Mouse (Mus musculus) left cerebral cortex, postnatal 36 days (tissue): Measurements from ENCODE around the gene Nudt9. TPM values are rescaled to one million over a fixed set of nuclear protein-coding genes. Genes with fewer than 3 reads are reported as not detected.
"Not testable (repeated sequence)": the region's sequence is repeated elsewhere in the genome, so short reads cannot be mapped to it uniquely, and the experiment has no call there.

Experiments
- DNase-seq, 2 experiments: peaks; one replicate each; pipeline ENCODE4 v3.0.0; 2021 to 2022; ENCODE audit warnings: low spot score in 2 of 2, mixed read lengths in 1 of 2
- intact Hi-C: fragments of 180-260 bp; cut with DNase I; formaldehyde crosslinking; loops from one replicate; pipeline ENCODE4 v1.15.1; 2025
- total RNA-seq, 2 experiments: library from RNA; stranded (reverse); gene quantifications; 2 replicates each; pipeline ENCODE4 v1.2.3; 2021

The Nudt9 gene
- total RNA-seq: 10 to 100 TPM; 55.7 to 66.0 TPM

- intact Hi-C loops: loop anchor here (10.0 kb wide), 1 partner anchor 192 kb away; no protein-coding TSS in a partner anchor
Measured at GRCm38 (mm10) chr5:104046256-104047199, at the start of gene Nudt9. Nudt9 (plus strand) TSS chr5:104046306.

GRCm38 (mm10) chr5:103998739-103999138 is 47.4 kb upstream of the Nudt9 start:
- intact Hi-C loops: no loop called here
- DNase-seq: no peak

More at GRCm38 (mm10) chr5:104046256-104047199, at the start of gene Nudt9:
- DNase-seq: peak; percentile 98

GRCm38 (mm10) chr5:103999738-104000137 is 46.4 kb upstream of the Nudt9 start:
- intact Hi-C loops: loop anchor here (2.0 kb wide), 1 partner anchor 39 kb away; no protein-coding TSS in a partner anchor

GRCm38 (mm10) chr5:104002549-104003255 is 43.4 kb upstream of the Nudt9 start:
- intact Hi-C loops: no loop called here
- no peak for DNase-seq

More at GRCm38 (mm10) chr5:103999738-104000137, 46.4 kb upstream of the Nudt9 start:
- peak; percentile 61 to 65 for DNase-seq

- DNase-seq: no peak
- intact Hi-C loops: no loop called here
Measured at GRCm38 (mm10) chr5:104003256-104003931, 42.7 kb upstream of the Nudt9 start.

GRCm38 (mm10) chr5:104003955-104004354 is 42.2 kb upstream of the Nudt9 start:
- intact Hi-C loops: no loop called here

GRCm38 (mm10) chr5:104006811-104007210 is 39.3 kb upstream of the Nudt9 start:
- intact Hi-C loops: no loop called here
- no peak for DNase-seq

More at GRCm38 (mm10) chr5:104003955-104004354, 42.2 kb upstream of the Nudt9 start:
- DNase-seq: no peak

GRCm38 (mm10) chr5:104007801-104008200 is 38.3 kb upstream of the Nudt9 start:
- DNase-seq: no peak
- intact Hi-C loops: no loop called here

- no peak for DNase-seq
- intact Hi-C loops: no loop called here
Measured at GRCm38 (mm10) chr5:104009421-104009820, 36.7 kb upstream of the Nudt9 start.

- DNase-seq: no peak
- intact Hi-C loops: no loop called here
Measured at GRCm38 (mm10) chr5:104010261-104010660, 35.8 kb upstream of the Nudt9 start.

GRCm38 (mm10) chr5:104011419-104011818 is 34.7 kb upstream of the Nudt9 start:
- intact Hi-C loops: no loop called here
- DNase-seq: no peak

GRCm38 (mm10) chr5:104021597-104022378 is 24.3 kb upstream of the Nudt9 start, which contains the start of gene Hsd17b11:
Hsd17b11 (minus strand) TSS chr5:104021919.
- DNase-seq: peak; percentile 72 to 74
- intact Hi-C loops: no loop called here

GRCm38 (mm10) chr5:104022558-104022957 is 23.5 kb upstream of the Nudt9 start:
- no peak for DNase-seq
- intact Hi-C loops: no loop called here

- intact Hi-C loops: no loop called here
- no peak for DNase-seq
Measured at GRCm38 (mm10) chr5:104023289-104024020, 22.7 kb upstream of the Nudt9 start.

- DNase-seq, intact Hi-C loops: not testable (repeated sequence)
Measured at GRCm38 (mm10) chr5:104024193-104024592, 21.9 kb upstream of the Nudt9 start.

GRCm38 (mm10) chr5:104024762-104025161 is 21.3 kb upstream of the Nudt9 start:
- intact Hi-C loops: no loop called here
- DNase-seq: no peak

GRCm38 (mm10) chr5:104025245-104025854 is 20.8 kb upstream of the Nudt9 start:
- no peak for DNase-seq
- intact Hi-C loops: no loop called here
